Mouse (Mus musculus): Measurements from ENCODE around the gene Mief2.

Gene Mief2

GRCm38 (mm10) chr11:60728260-60728761 lies at the start of gene Mief2:
TSS of gene Mief2 (plus strand) at chr11:60728398.
- CTCF ChIA-PET, result interaction anchor here (0.6 to 2.3 kb wide), 17 partner anchors 9 to 975 kb away, joined by 3 to 15 read pairs (median 3); no protein-coding TSS in a partner anchor
- POLR2A ChIA-PET, result interaction anchor here (0.6 to 6.9 kb wide), 51 partner anchors 9 to 1823 kb away, joined by 3 to 84 read pairs (median 5); partner anchors contain the start of genes Llgl1 (in 4 of the 4), Smcr8 (in 3 of the 4), Top3a (in 3 of the 4) and Dhrs7b (in 2 of the 4)

DNA sequence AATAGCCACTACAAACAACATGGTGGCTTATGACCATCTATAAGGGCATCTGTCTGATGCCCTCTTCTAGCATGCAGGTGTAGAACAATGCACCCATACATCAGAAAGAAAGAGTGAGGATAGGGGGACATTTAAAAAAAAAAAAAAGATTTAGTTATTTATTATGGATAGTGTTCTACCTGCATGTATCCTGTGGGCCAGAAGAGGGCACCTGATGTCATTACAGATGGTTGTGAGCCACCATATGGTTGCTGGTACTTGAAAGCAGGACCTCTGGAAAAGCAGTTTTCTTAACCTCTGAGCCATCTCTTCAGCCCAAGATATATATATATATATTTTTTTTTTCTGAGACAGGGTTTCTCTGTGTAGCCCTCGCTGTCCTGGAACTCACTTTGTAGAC lies 32.0 kb upstream of the Mief2 start:
- ChIA-PET POLR2A (no interaction called here), CTCF (no interaction called here)

DNA sequence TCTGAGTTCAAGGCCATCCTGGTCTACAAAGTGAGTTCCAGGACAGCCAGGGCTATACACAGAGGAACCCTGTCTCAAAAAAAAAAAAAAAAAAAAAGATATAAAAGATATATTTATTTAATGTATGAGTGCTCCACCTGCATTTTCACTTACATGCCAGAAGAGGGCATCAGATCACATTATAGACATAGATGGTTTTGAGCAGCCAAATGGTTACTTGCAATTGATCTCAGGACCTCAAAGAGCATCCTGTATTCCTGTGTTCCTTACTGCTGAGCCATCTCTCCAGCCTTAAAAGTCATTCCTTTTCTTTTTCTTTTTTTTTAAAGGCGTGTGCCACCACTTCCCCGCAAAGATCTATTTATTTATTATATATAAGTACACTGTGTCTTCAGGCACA lies 30.6 kb upstream of the Mief2 start:
- POLR2A ChIA-PET, result interaction anchor here in 1 of 4 experiments (1.3 kb wide), 1 partner anchor 133 kb away, joined by 5 read pairs; the partner anchor contains the start of gene Dhrs7b
- CTCF ChIA-PET, result interaction anchor here in 1 of 4 experiments (0.7 to 1.5 kb wide), 2 partner anchors 43 to 401 kb away, joined by 3 to 7 read pairs; no protein-coding TSS in a partner anchor

GRCm38 (mm10) chr11:60698806-60699523 lies 29.2 kb upstream of the Mief2 start:
- CTCF ChIA-PET, result interaction anchor here (0.6 to 1.5 kb wide), 17 partner anchors 8 to 549 kb away, joined by 3 to 8 read pairs (median 4); partner anchors contain the start of genes Flii (in 2 of the 4), Dhrs7b (in 1 of the 4) and Mief2 (in 1 of the 4)
- POLR2A ChIA-PET, result interaction anchor here (0.5 to 7.0 kb wide), 66 partner anchors 9 to 1498 kb away, joined by 3 to 57 read pairs (median 4); partner anchors contain the start of genes Mief2 (in 4 of the 4), Dhrs7b (in 3 of the 4), Flii (in 3 of the 4) and Shmt1 (in 2 of the 4)

DNA sequence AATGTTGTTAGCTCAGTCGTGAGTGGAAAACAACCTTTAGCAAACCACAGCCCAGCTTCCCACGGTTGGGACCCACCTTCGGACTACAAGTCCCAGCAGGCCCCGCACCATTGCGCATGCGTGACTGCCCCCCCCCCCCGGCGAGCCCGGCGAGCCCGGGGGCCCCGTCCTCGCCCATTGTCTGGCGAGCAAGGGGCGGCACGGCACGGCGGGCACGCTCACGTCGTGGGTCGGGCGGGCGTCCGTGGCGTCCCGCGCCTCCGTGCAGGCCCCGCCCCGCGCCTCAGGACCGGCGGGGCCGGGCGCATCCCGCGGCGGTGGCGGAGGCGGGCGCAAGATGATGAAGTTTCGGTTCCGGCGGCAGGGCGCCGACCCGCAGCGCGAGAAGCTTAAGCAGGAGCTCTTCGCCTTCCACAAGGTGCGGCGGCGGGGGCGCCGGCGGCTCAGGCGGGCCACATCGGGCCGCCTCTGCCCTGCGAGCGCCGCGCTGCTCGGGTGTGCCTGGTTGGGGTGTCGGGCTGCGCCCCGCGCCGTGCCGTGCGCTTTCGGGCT lies 28.6 kb upstream of the Mief2 start, which contains the start of gene Llgl1:
Gene Llgl1 (plus strand): TSS at position 200 of the 552 bp plus-strand sequence.
- CTCF ChIA-PET, result interaction anchor here (0.6 to 1.5 kb wide), 13 partner anchors 8 to 1792 kb away, joined by 3 to 11 read pairs (median 5); partner anchors contain the start of gene Flii (in 2 of the 4)
- POLR2A ChIA-PET, result interaction anchor here (0.5 to 7.0 kb wide), 58 partner anchors 8 to 1498 kb away, joined by 3 to 57 read pairs (median 4); partner anchors contain the start of genes Mief2 (in 4 of the 4), Flii (in 3 of the 4), Shmt1 (in 2 of the 4) and Smcr8 (in 2 of the 4)

- CTCF ChIA-PET, result interaction anchor here in 2 of 4 experiments (0.6 to 1.1 kb wide), 2 partner anchors 27 to 1793 kb away, joined by 4 to 11 read pairs; partner anchors contain the start of genes Flii (in 1 of the 2) and Mief2 (in 1 of the 2)
- POLR2A ChIA-PET, result interaction anchor here (0.5 to 7.0 kb wide), 21 partner anchors 9 to 336 kb away, joined by 3 to 57 read pairs (median 8); partner anchors contain the start of genes Flii (in 3 of the 4), Mief2 (in 3 of the 4), Shmt1 (in 1 of the 4) and Smcr8 (in 1 of the 4)
These were observed 27.6 kb upstream of the Mief2 start for GRCm38 (mm10) chr11:60700320-60701185.

- POLR2A ChIA-PET, result interaction anchor here (0.5 to 7.0 kb wide), 9 partner anchors 9 to 335 kb away, joined by 3 to 57 read pairs (median 7); partner anchors contain the start of genes Flii (in 2 of the 4), Mief2 (in 2 of the 4), Dhrs7b (in 1 of the 4) and Tmem11 (in 1 of the 4)
- CTCF ChIA-PET, result no interaction called here
These were observed 26.6 kb upstream of the Mief2 start for GRCm38 (mm10) chr11:60701611-60702010.

- ChIA-PET POLR2A (interaction anchor here in 3 of 4 experiments (0.6 to 7.0 kb wide), 17 partner anchors 9 to 472 kb away, joined by 3 to 57 read pairs (median 4); partner anchors contain the start of genes Flii (in 2 of the 3), Mief2 (in 2 of the 3), Tmem11 (in 2 of the 3) and Shmt1 (in 1 of the 3)), CTCF (interaction anchor here (0.6 to 2.1 kb wide), 43 partner anchors 10 to 725 kb away, joined by 3 to 19 read pairs (median 4); partner anchors contain the start of genes Flii (in 3 of the 4), Mief2 (in 3 of the 4), Dhrs7b (in 1 of the 4) and Shmt1 (in 1 of the 4))
These were observed 25.1 kb upstream of the Mief2 start for GRCm38 (mm10) chr11:60703131-60703530.

- ChIA-PET CTCF (interaction anchor here (0.9 to 2.1 kb wide), 11 partner anchors 13 to 272 kb away, joined by 3 to 19 read pairs (median 4); partner anchors contain the start of genes Flii (in 2 of the 4), Mief2 (in 2 of the 4) and Shmt1 (in 1 of the 4)), POLR2A (interaction anchor here in 3 of 4 experiments (0.6 to 7.0 kb wide), 15 partner anchors 8 to 898 kb away, joined by 3 to 57 read pairs (median 3); partner anchors contain the start of genes Flii (in 2 of the 3), Mief2 (in 2 of the 3) and Tmem11 (in 1 of the 3))
These were observed 23.9 kb upstream of the Mief2 start for GRCm38 (mm10) chr11:60704023-60704880.

GRCm38 (mm10) chr11:60705255-60705654 lies 22.9 kb upstream of the Mief2 start:
- ChIA-PET POLR2A (interaction anchor here in 1 of 4 experiments (1.1 kb wide), 1 partner anchor 14 kb away, joined by 3 read pairs; no protein-coding TSS in a partner anchor), CTCF (interaction anchor here in 1 of 4 experiments (1.4 kb wide), 1 partner anchor 21 kb away, joined by 3 read pairs; no protein-coding TSS in a partner anchor)

DNA sequence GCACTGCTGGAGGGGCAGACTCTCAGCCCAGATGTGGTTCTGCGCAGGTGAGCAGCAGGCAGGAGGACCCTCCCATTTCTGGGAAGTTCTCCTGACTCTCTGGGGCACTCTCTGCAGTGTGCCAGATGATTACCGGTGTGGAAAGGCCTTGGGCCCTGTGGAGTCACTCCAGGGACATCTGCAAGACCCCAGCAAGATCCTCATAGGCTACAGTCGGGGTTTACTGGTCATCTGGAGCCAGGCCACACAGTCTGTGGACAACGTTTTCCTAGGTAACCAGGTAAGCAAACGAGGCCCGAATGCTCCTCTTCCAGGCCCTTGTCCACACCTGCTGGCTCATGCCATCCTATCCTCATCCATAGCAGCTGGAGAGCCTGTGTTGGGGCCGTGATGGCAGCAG lies 22.1 kb upstream of the Mief2 start:
- ChIA-PET CTCF (interaction anchor here in 1 of 4 experiments (1.2 to 1.4 kb wide), 2 partner anchors 20 to 148 kb away, joined by 3 read pairs; no protein-coding TSS in a partner anchor), POLR2A (interaction anchor here in 2 of 4 experiments (0.6 to 3.7 kb wide), 3 partner anchors 19 to 88 kb away, joined by 3 to 16 read pairs (median 8); partner anchors contain the start of genes Flii (in 1 of the 2) and Mief2 (in 1 of the 2))

DNA sequence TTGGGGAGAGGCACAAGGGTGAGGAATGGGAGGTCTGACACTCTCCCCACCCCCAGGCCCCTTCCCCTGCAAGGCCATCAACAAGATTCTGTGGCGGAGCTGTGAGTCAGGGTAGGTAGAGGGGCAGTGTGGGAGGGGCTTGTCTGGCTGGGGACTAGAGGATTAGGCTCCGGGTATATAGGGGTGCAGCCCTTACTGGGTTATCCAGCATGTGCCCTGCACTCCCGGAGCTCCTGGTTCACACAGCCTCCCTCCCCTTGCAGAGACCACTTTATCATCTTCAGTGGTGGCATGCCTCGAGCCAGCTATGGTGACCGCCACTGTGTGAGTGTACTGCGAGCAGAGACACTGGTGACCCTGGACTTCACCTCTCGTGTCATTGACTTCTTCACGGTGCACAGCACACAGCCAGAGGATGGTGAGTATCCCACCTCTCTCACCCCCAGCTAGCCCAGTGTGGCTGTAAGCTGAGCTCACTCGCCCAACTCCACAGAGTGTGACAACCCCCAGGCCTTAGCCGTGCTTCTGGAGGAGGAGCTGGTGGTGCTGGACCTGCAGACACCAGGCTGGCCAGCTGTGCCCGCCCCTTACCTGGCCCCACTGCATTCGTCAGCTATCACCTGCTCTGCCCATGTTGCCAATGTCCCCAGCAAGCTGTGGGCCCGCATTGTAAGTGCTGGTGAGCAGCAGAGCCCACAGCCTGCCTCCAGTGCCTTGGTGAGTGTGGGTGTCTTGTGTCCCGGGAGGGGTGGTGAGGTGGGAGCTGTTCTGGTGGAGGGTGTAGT lies 21.3 kb upstream of the Mief2 start:
- CTCF ChIA-PET, result interaction anchor here in 3 of 4 experiments (0.6 to 1.8 kb wide), 5 partner anchors 8 to 225 kb away, joined by 3 to 5 read pairs (median 3); partner anchors contain the start of genes Llgl1 (in 1 of the 3) and Map2k3 (in 1 of the 3)
- POLR2A ChIA-PET, result interaction anchor here in 2 of 4 experiments (0.5 to 3.7 kb wide), 7 partner anchors 8 to 57 kb away, joined by 3 to 16 read pairs (median 6); partner anchors contain the start of genes Flii (in 1 of the 2) and Mief2 (in 1 of the 2)

- ChIA-PET POLR2A (interaction anchor here in 2 of 4 experiments (0.5 to 3.7 kb wide), 7 partner anchors 9 to 56 kb away, joined by 3 to 16 read pairs (median 6); partner anchors contain the start of genes Flii (in 1 of the 2) and Mief2 (in 1 of the 2)), CTCF (interaction anchor here in 2 of 4 experiments (0.8 to 1.8 kb wide), 2 partner anchors 9 kb away, joined by 3 to 5 read pairs; partner anchors contain the start of gene Llgl1 (in 1 of the 2))
These were observed 20.5 kb upstream of the Mief2 start for GRCm38 (mm10) chr11:60707672-60708071.

DNA sequence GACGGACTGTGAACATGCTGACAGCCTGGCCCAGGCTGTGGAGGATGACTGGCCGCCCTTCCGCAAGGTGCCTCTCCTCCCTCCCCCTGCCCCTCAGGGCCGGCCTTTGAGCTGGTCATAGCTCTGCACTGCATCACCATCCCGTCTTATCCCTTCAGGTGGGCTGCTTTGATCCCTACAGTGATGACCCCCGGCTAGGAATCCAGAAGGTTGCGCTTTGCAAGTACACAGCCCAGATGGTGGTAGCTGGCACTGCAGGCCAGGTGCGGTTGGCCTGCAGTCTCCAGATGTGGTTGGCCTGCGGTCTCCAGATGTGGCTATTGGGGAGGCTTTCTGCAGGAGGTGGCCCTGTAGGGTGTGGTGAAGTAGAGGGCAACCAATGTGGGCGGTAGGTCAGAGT lies 19.6 kb upstream of the Mief2 start:
- POLR2A ChIA-PET, result interaction anchor here in 2 of 4 experiments (1.0 to 3.7 kb wide), 8 partner anchors 9 to 207 kb away, joined by 3 to 16 read pairs (median 4); partner anchors contain the start of gene Llgl1 (in 1 of the 2)
- CTCF ChIA-PET, result no interaction called here

All from embryonic stem cell, embryonic (primary cell).